Mouse (Mus musculus) limb, embryonic 14.5 days (tissue): ENCODE results near the gene G430095P16Rik. TPM values are rescaled to one million over a fixed set of nuclear protein-coding genes. Genes with fewer than 3 reads are reported as not detected.

Experiments used
- ATAC-seq: fragments of 200-750 bp; cut with Nextera tagmentation; 2 replicates; pipeline ENCODE4 v1.8.0; 2017; ENCODE audit warnings: low read depth, moderate number of reproducible peaks, moderate TSS enrichment; ENCODE audit not compliant: low FRiP score
- DNase-seq: peaks from one replicate; pipeline ENCODE4 v3.0.0-alpha.2; 2015; ENCODE audit warnings: low spot score
- H3K27ac ChIP-seq: fragments of 300-500 bp; sonication (generic); replicated peaks from 2 replicates; pipeline ENCODE4 v1.5.1; 2014; ENCODE audit warnings: low read depth, mild to moderate bottlenecking, low read length, moderate library complexity, mixed read lengths
- H3K27me3 ChIP-seq: fragments of 300-500 bp; sonication (generic); 2 replicates; pipeline ENCODE4 v1.6.1; 2014; ENCODE audit warnings: low read length, mixed read lengths; ENCODE audit not compliant: control insufficient read depth, insufficient read depth
- H3K36me3 ChIP-seq: fragments of 300-500 bp; sonication (generic); 2 replicates; pipeline ENCODE4 v1.6.1; 2014; ENCODE audit warnings: mild to moderate bottlenecking, low read length, moderate library complexity, mixed read lengths; ENCODE audit not compliant: control insufficient read depth, insufficient read depth
- H3K4me1 ChIP-seq: fragments of 300-500 bp; sonication (generic); 2 replicates; pipeline ENCODE4 v1.6.1; 2014; ENCODE audit warnings: antibody characterized with exemption, low read length, mixed read lengths; ENCODE audit not compliant: control insufficient read depth, insufficient read depth
- H3K4me2 ChIP-seq: fragments of 300-500 bp; sonication (generic); replicated peaks from 2 replicates; pipeline ENCODE4 v1.6.1; 2014; ENCODE audit warnings: low read depth, mild to moderate bottlenecking, low read length, moderate library complexity; ENCODE audit not compliant: severe bottlenecking
- H3K4me3 ChIP-seq: fragments of 300-500 bp; sonication (generic); replicated peaks from 2 replicates; pipeline ENCODE4 v1.5.1; 2014; ENCODE audit warnings: low read length
- H3K9ac ChIP-seq: fragments of 300-500 bp; sonication (generic); 2 replicates; pipeline ENCODE4 v1.6.1; 2014; ENCODE audit warnings: mild to moderate bottlenecking, low read depth, low read length, moderate library complexity; ENCODE audit not compliant: severe bottlenecking
- H3K9me3 ChIP-seq: fragments of 300-500 bp; sonication (generic); 2 replicates; pipeline ENCODE4 v1.6.1; 2016; ENCODE audit warnings: low read length; ENCODE audit not compliant: control insufficient read depth
- POLR2A ChIP-seq: fragments of 200-500 bp; IDR thresholded peaks from 2 replicates; pipeline ENCODE4 v1.8.0; 2012; ENCODE audit warnings: inconsistent platforms, mild to moderate bottlenecking, moderate library complexity, borderline replicate concordance; ENCODE audit not compliant: insufficient read depth, insufficient read length; ENCODE audit errors: extremely low read depth
- WGBS: fragments of 180-500 bp; shearing (Covaris S2); extraction: QIAGEN DNeasy Blood & Tissue Kit; methylation state at CpG from one replicate; pipeline ENCODE4 v1.1.7; 2014; 5-methylcytosine and 5-hydroxymethylcytosine counted together
- polyA plus RNA-seq, 2 experiments: library from polyadenylated mRNA; depleted of rRNA in 1 of 2; stranded (reverse) in 1 of 2; unstranded in 1 of 2; fragments of >200 nt; fragmentation: Nextera tagmentation in 1 of 2; extraction: Ambion mirVana in 1 of 2; gene quantifications; 2 replicates each; pipeline versions ENCODE4 v1.2.1 to v1.2.3; 2012 to 2014

G430095P16Rik gene
- polyA plus RNA-seq, 2 experiments: 4.3 to 5.7 TPM

DNA sequence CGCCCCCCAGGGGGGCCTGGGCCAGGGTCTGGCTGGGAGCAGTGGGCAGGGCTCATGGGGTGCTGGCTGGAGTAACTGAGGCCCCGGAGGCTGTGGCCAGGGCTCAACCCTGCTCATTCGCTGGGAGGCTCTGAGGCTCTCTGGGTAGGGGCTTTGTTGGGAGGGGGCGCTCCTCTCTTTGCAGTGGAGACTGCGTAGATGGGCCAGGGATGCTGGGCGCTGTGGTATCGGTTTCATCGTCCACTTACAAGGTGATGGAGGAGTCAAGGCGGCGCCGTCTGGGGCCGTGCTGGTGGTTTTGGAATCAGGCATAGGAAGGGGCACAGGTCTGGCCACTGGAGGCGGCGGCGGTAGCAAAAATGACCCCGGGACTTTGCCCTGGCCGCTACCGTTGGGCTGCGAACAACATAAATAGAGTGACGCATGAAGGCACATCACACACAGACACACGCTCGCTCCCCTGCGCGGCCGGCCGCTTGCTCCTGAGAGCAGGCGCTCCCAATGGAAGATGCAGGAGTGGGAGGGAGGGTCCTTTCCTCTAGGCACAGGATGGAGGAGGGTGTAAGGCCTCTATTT lies 6.8 kb upstream of the G430095P16Rik start:
- Histone ChIP-seq H3K4me2 (no peak overlapping the region), H3K27me3 (no peaks in the 10 kb centered on the region), H3K9me3 (no peaks in the 10 kb centered on the region), H3K9ac (no peak overlapping the region), H3K36me3 (peaks cover 79% of the 10 kb centered on the region), H3K27ac (peak overlapping the region; percentile 58; the same call in 1 of the 2 replicates), H3K4me1 (peaks cover 64% of the 10 kb centered on the region), H3K4me3 (no peak overlapping the region)
- no peak for TF ChIP-seq POLR2A
- DNase-seq: no peak
- ATAC-seq: no peak
- 13% methylated on average over 27 of the region's 27 CpGs for WGBS

- Histone ChIP-seq H3K36me3 (peaks cover 81% of the 10 kb centered on the region), H3K9me3 (no peaks in the 10 kb centered on the region), H3K4me1 (peaks cover 64% of the 10 kb centered on the region), H3K4me3 (no peak overlapping the region), H3K27ac (peak overlapping the region; percentile 76), H3K9ac (peak overlapping the region; percentile 18; the same call in 1 of the 2 replicates), H3K27me3 (no peaks in the 10 kb centered on the region), H3K4me2 (no peak overlapping the region)
- no peak for ATAC-seq
- no peak for DNase-seq
- no peak for TF ChIP-seq POLR2A
- WGBS: 52% methylated on average over 11 of the region's 11 CpGs
Measured at GRCm38 (mm10) chr8:84716790-84717189, 6.0 kb upstream of the G430095P16Rik start.

- H3K36me3 ChIP-seq: peaks cover 81% of the 10 kb centered on the region
- TF ChIP-seq POLR2A: no peak
- H3K27ac ChIP-seq: 0 out of 2 replicates have a peak overlapping the region, but pooled peaks have one; percentile 8
- H3K9ac ChIP-seq: no peak overlapping the region
- 81% methylated on average over 5 of the region's 5 CpGs for WGBS
- ATAC-seq (no peak), DNase-seq (no peak)
- no peaks in the 10 kb centered on the region for H3K9me3 ChIP-seq
- H3K4me1 ChIP-seq: peaks cover 65% of the 10 kb centered on the region
- no peak overlapping the region for H3K4me3 ChIP-seq
- no peak overlapping the region for H3K4me2 ChIP-seq
- no peaks in the 10 kb centered on the region for H3K27me3 ChIP-seq
Measured at GRCm38 (mm10) chr8:84718476-84718875, 4.3 kb upstream of the G430095P16Rik start.

- Histone ChIP-seq H3K27ac (no peak overlapping the region), H3K4me2 (no peak overlapping the region), H3K4me3 (no peak overlapping the region), H3K9me3 (no peaks in the 10 kb centered on the region), H3K36me3 (peaks cover 78% of the 10 kb centered on the region), H3K27me3 (no peaks in the 10 kb centered on the region), H3K9ac (no peak overlapping the region), H3K4me1 (peaks cover 65% of the 10 kb centered on the region)
- WGBS: 71% methylated on average over 5 of the region's 5 CpGs
- ATAC-seq (no peak), DNase-seq (no peak)
- no peak for TF ChIP-seq POLR2A
Measured at GRCm38 (mm10) chr8:84718959-84719690, 3.7 kb upstream of the G430095P16Rik start.

DNA sequence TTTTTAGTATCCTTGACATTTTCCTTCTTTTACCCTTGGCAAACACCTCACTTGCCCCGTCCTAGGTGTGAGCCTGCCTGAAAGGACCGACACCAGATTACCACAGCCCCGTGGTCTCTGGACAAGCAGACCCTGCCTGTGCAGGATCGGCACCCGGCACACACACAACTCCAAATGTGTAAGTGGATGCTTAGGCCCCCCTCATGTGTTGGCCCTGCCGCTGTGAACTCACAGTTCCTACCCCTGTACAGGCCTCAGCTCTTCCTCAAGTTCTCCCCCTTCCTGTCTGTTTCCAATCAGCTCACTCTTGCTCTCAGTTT lies 317 bp upstream of the G430095P16Rik start:
- TF ChIP-seq POLR2A: no peak
- Histone ChIP-seq H3K9me3 (no peaks in the 10 kb centered on the region), H3K4me1 (peaks cover 62% of the 10 kb centered on the region), H3K27me3 (no peaks in the 10 kb centered on the region), H3K9ac (no peak overlapping the region), H3K4me3 (no peak overlapping the region), H3K27ac (peak overlapping the region; percentile 97), H3K36me3 (peaks cover 85% of the 10 kb centered on the region), H3K4me2 (peak overlapping the region; percentile 13; the same call in 1 of the 2 replicates)
- no peak for ATAC-seq
- 16% methylated on average over 6 of the region's 6 CpGs for WGBS
- no peak for DNase-seq
